ENCODE assay signal across 26 mouse cellular contexts in the genomic region with DNA sequence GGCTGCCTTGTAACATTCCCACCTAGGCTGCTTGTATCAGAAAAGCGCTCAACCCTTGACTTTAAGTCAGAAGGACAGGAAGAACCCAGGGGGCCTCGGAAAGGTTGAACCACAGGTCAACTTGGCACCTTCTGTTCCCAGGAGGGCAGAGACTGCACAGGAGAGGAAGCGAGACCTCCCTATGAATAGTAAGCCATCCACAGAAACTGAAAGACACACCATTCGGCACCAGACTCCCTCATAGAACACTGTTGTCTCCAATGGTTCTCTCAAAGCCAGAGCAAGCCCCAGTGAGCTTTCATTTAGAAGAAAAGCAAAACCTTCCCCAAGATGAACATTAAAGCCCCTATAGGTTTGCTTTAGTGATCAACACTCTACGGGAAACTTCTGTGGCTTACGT. TPM values are rescaled to one million over a fixed set of nuclear protein-coding genes. Genes with fewer than 3 reads are reported as not detected.
A peak's percentile ranks its signal among the peaks of the same experiment; 100 is the strongest.
DNase-seq lines count a peak whose midpoint lies in the region; ATAC-seq and TF ChIP-seq lines count a peak whose summit lies in the region.
"Had no signal": no experiment of that assay in that cellular context is flagged by ENCODE, and none has a peak within 500 bp of the region (broad histone marks: within the 10 kb centered on the region; RNA-seq: fewer than 3 reads in every experiment).

No protein-coding gene starts in this region.

- peaks cover 11% of the 10 kb centered on the region for H3K27me3 ChIP-seq in CH12.LX (replicated peaks)
- H3K27me3 ChIP-seq in neural tube, embryonic 13.5 days = no peaks in the 10 kb centered on the region
- H3K27me3 ChIP-seq: Patski had no signal

- H3K36me3 ChIP-seq in CH12.LX (replicated peaks in 1 of 2; ENCODE audit: control insufficient read depth in 1 of 2, insufficient read depth in 1 of 2, low read length in 1 of 2) = no peaks in the 10 kb centered on the region
- 0 out of 2 replicates have a peak, but pooled peaks cover 3% of the 10 kb centered on the region for H3K36me3 ChIP-seq in neural tube, embryonic 13.5 days
- H3K36me3 ChIP-seq: heart, embryonic 10.5 days had no signal

- peak; percentile 81 for TF ChIP-seq EP300 in CH12.LX (IDR thresholded peaks at IDR 0.05; ENCODE audit: low read length)

- H3K9me3 ChIP-seq in CH12.LX (replicated peaks; ENCODE audit: low read length) = peaks cover 6% of the 10 kb centered on the region
- H3K9me3 ChIP-seq in neural tube, embryonic 13.5 days = no peaks in the 10 kb centered on the region
- H3K9me3 ChIP-seq: heart, embryonic 10.5 days had no signal

- in situ Hi-C loops in CH12.LX (cut with MboI; ENCODE audit: low pct_ligation_motif_present, low pct_unique_long_range_greater_than_20kb, low sequenced_read_pairs) = no loop called here

- H3K4me2 ChIP-seq in CH12.LX (ENCODE audit: insufficient read depth, low read depth, poor library complexity, severe bottlenecking) = peak overlapping the region; percentile 82
- peak overlapping the region; percentile 88 for H3K4me2 ChIP-seq in neural tube, embryonic 13.5 days
- H3K4me2 ChIP-seq: liver, embryonic 11.5 days; midbrain, embryonic 11.5 days had no signal

- peak; percentile 38 to 42 for DNase-seq in cerebellum, postnatal 10 days
- DNase-seq in cerebellum, postnatal 36 days = no peak
- no peak for DNase-seq in layer of hippocampus, adult 2 months (ENCODE audit: low spot score in 2 of 2)
- DNase-seq in layer of hippocampus, adult 9-11 months = no peak
- DNase-seq in CH12.LX (ENCODE audit: extremely low read depth) = peak; percentile 74
- no peak for DNase-seq in adrenal gland, postnatal 4 days (ENCODE audit: low spot score in 2 of 2)
- no peak for DNase-seq in right cerebral cortex, adult 18-20 months
- DNase-seq: adrenal gland, postnatal 36 days; cerebellum, adult 11 months; cerebellum, adult 9-11 months; heart, postnatal 4 days; kidney, postnatal 36 days; left cerebral cortex, postnatal 4 days; liver, postnatal 0 days; lung, postnatal 10 days had no signal

- no peak overlapping the region for H3K27ac ChIP-seq in layer of hippocampus, adult 2 months
- H3K27ac ChIP-seq in CH12.LX (ENCODE audit: insufficient read depth, low read depth) = peak overlapping the region; percentile 60
- no peak overlapping the region for H3K27ac ChIP-seq in neural tube, embryonic 13.5 days (replicated peaks)
- H3K27ac ChIP-seq: forebrain, embryonic 13.5 days; heart, embryonic 10.5 days; kidney, embryonic 15.5 days; stomach, postnatal 0 days had no signal

- H3K79me2 ChIP-seq in CH12.LX (replicated peaks; ENCODE audit: control insufficient read depth, extremely low read depth, insufficient read depth, poor library complexity, severe bottlenecking) = no peaks in the 10 kb centered on the region

- no peak overlapping the region for H3K9ac ChIP-seq in CH12.LX (ENCODE audit: insufficient read depth, low read depth)
- H3K9ac ChIP-seq in neural tube, embryonic 13.5 days = no peak overlapping the region
- H3K9ac ChIP-seq: forebrain, embryonic 13.5 days; kidney, embryonic 15.5 days; liver, postnatal 0 days had no signal

- dilution Hi-C loops in CH12.LX (cut with MboI; ENCODE audit: extremely low pct_ligation_motif_present, extremely low pct_unique_long_range_greater_than_20kb, low sequenced_read_pairs) = no loop called here

- 68% methylated on average over 6 of the region's 6 CpGs for WGBS in neural tube, embryonic 13.5 days

- H3K4me1 ChIP-seq in CH12.LX (ENCODE audit: control insufficient read depth in 1 of 2, insufficient read depth in 2 of 2) = peaks cover 9 to 46% of the 10 kb centered on the region in 2 experiments; a peak in 3 of 4 replicates
- H3K4me1 ChIP-seq in neural tube, embryonic 13.5 days (replicated peaks) = peaks cover 39% of the 10 kb centered on the region

- ATAC-seq in neural tube, embryonic 13.5 days (ENCODE audit: low read depth) = no peak
- ATAC-seq: forebrain, embryonic 13.5 days; intestine, embryonic 16.5 days; liver, postnatal 0 days; Patski had no signal

- TF ChIP-seq RAD21 in CH12.LX (IDR thresholded peaks at IDR 0.05; ENCODE audit: low read depth, low read length) = no peak

- TF ChIP-seq POLR2A in CH12.LX (IDR thresholded peaks at IDR 0.05; ENCODE audit: low read depth, low read length) = no peak

- no peak overlapping the region for H3K4me3 ChIP-seq in layer of hippocampus, adult 2 months
- peak overlapping the region in 2 of 3 experiments; percentile 15 for H3K4me3 ChIP-seq in CH12.LX (replicated peaks in 1 of 3; ENCODE audit: low read depth in 2 of 3, low read length in 2 of 3, poor library complexity in 1 of 3)
- H3K4me3 ChIP-seq in neural tube, embryonic 13.5 days = no peak overlapping the region
- H3K4me3 ChIP-seq: forebrain, embryonic 13.5 days; heart, embryonic 10.5 days had no signal

- peak; percentile 36; the same call in 1 of the 2 replicates for TF ChIP-seq CTCF in layer of hippocampus, adult 2 months (conservative IDR thresholded peaks at IDR 0.05)
- no peak for TF ChIP-seq CTCF in CH12.LX (conservative IDR thresholded peaks at IDR 0.05 in 1 of 2, IDR thresholded peaks at IDR 0.05 in 1 of 2; ENCODE audit: low read depth in 2 of 2, low read length in 2 of 2)

TF ChIP-seq in CH12.LX, 34 proteins besides CTCF, POLR2A, EP300 and RAD21:
- TF ChIP-seq NRF1 (IDR thresholded peaks at IDR 0.05; ENCODE audit: low read depth, low read length) = no peak
- no peak for TF ChIP-seq POLR2AphosphoS2 (IDR thresholded peaks at IDR 0.05; ENCODE audit: low read depth, low read length)
- TF ChIP-seq NELFE (IDR thresholded peaks at IDR 0.05; ENCODE audit: low read depth, low read length) = no peak
- TF ChIP-seq JUND (conservative IDR thresholded peaks at IDR 0.05; ENCODE audit: low read depth, low read length) = no peak
- no peak for TF ChIP-seq MXI1 (IDR thresholded peaks at IDR 0.05; ENCODE audit: low read depth, low read length)
- TF ChIP-seq MAZ (IDR thresholded peaks at IDR 0.05; ENCODE audit: low read depth, low read length) = no peak
- peak; percentile 86 for TF ChIP-seq BHLHE40 (IDR thresholded peaks at IDR 0.05; ENCODE audit: low read depth, low read length)
- TF ChIP-seq HCFC1 (IDR thresholded peaks at IDR 0.05; ENCODE audit: low read depth, low read length) = peak; percentile 34; the same call in 1 of the 2 replicates
- peak; percentile 83 for TF ChIP-seq MEF2A (IDR thresholded peaks at IDR 0.05; ENCODE audit: borderline replicate concordance, low read depth, low read length)
- no peak for TF ChIP-seq SIN3A (IDR thresholded peaks at IDR 0.05; ENCODE audit: low read length)
- no peak for TF ChIP-seq CHD2 (IDR thresholded peaks at IDR 0.05; ENCODE audit: low read length)
- no peak for TF ChIP-seq RCOR1 (conservative IDR thresholded peaks at IDR 0.05; ENCODE audit: low read depth, low read length)
- no peak for TF ChIP-seq SMC3 (IDR thresholded peaks at IDR 0.05; ENCODE audit: low read depth, low read length)
- no peak for TF ChIP-seq UBTF (IDR thresholded peaks at IDR 0.05; ENCODE audit: low read depth, low read length)
- TF ChIP-seq ZKSCAN1 (IDR thresholded peaks at IDR 0.05; ENCODE audit: borderline replicate concordance, low read depth, low read length) = no peak
- TF ChIP-seq JUN (IDR thresholded peaks at IDR 0.05; ENCODE audit: insufficient read depth, low read depth, low read length) = no peak
- peak; percentile 71 for TF ChIP-seq ETS1 (conservative IDR thresholded peaks at IDR 0.05; ENCODE audit: low read depth, low read length)
- TF ChIP-seq USF2 (conservative IDR thresholded peaks at IDR 0.05; ENCODE audit: low read depth, low read length) = no peak
- TF ChIP-seq KAT2A (IDR thresholded peaks at IDR 0.05; ENCODE audit: insufficient replicate concordance, low read length) = no peak
- no peak for TF ChIP-seq E2F4 (IDR thresholded peaks at IDR 0.05; ENCODE audit: insufficient replicate concordance, low read depth, low read length)
- peak; percentile 56; the same call in 1 of the 2 replicates for TF ChIP-seq MAFK (IDR thresholded peaks at IDR 0.05; ENCODE audit: insufficient replicate concordance, low read length)
- TF ChIP-seq MYC (IDR thresholded peaks at IDR 0.05; ENCODE audit: low read depth, low read length) = no peak
- TF ChIP-seq USF1 (IDR thresholded peaks at IDR 0.05; ENCODE audit: low read depth, low read length) = no peak
- TF ChIP-seq PAX5 (IDR thresholded peaks at IDR 0.05; ENCODE audit: low read length) = no peak
- TF ChIP-seq ZC3H11A (IDR thresholded peaks at IDR 0.05; ENCODE audit: low read depth, low read length) = no peak
- 0 out of 2 replicates have a peak, but pooled peaks have one; percentile 8 for TF ChIP-seq MAX (IDR thresholded peaks at IDR 0.05; ENCODE audit: low read length)
- no peak; the same call in 1 of the 2 replicates for TF ChIP-seq ELF1 (IDR thresholded peaks at IDR 0.05; ENCODE audit: low read depth, low read length)
- no peak for TF ChIP-seq ZMIZ1 (IDR thresholded peaks at IDR 0.05; ENCODE audit: low read depth, low read length)
- 0 out of 2 replicates have a peak, but pooled peaks have one; percentile 32 for TF ChIP-seq TCF12 (IDR thresholded peaks at IDR 0.05; ENCODE audit: low read depth, low read length)
- no peak for TF ChIP-seq TBP (conservative IDR thresholded peaks at IDR 0.05; ENCODE audit: low read depth, low read length)
- TF ChIP-seq IRF4 (IDR thresholded peaks at IDR 0.05; ENCODE audit: low read depth, low read length) = peak; percentile 86
- TF ChIP-seq ZNF384 (IDR thresholded peaks at IDR 0.05; ENCODE audit: low read depth, low read length) = no peak
- no peak for TF ChIP-seq GABPA (IDR thresholded peaks at IDR 0.05; ENCODE audit: insufficient replicate concordance, low read depth, low read length)
- no peak for TF ChIP-seq CHD1 (IDR thresholded peaks at IDR 0.05; ENCODE audit: low read depth, low read length)

RNA-seq across cellular contexts. Expression of a gene that starts 2.0 kb away (rescaled TPM):
- 10 to 100 TPM; 73.2 to 78.4 TPM for total RNA-seq in layer of hippocampus, adult 2 months (2021)
- total RNA-seq in CH12.LX (2012; rRNA removed) (1.1 TPM in 2 replicates), CH12.LX (2014; rRNA removed) (1.0 and 1.8 TPM in 2 replicates)
- 0.80 and 1.2 TPM in 2 replicates for polyA plus RNA-seq in CH12.LX (2012; ENCODE audit: insufficient read length, low read depth)
- polyA plus RNA-seq in neural tube, embryonic 13.5 days (2015; fragmentation: Nextera tagmentation; extraction: Ambion mirVana) = 38.5 and 44.2 TPM in 2 replicates
- total RNA-seq in adrenal gland, postnatal 4 days (2021) = 1 to 10 TPM; 8.0 to 8.7 TPM
- total RNA-seq: monocyte, adult 5-6 weeks had no signal
- polyA plus RNA-seq: G1E; liver, postnatal 0 days had no signal

Comparison
In these comparisons a context has a peak if more than half of its experiments do, and no peak if none do; other contexts are left out.
1. DNase-seq: peak in cerebellum, postnatal 10 days (2 of 2) and CH12.LX (single experiment); none in cerebellum, postnatal 36 days (0 of 2), layer of hippocampus, adult 2 months (0 of 2), layer of hippocampus, adult 9-11 months (single experiment), adrenal gland, postnatal 4 days (0 of 2) and right cerebral cortex, adult 18-20 months (single experiment).
2. H3K4me3 ChIP-seq: peak in CH12.LX (2 of 3); none in layer of hippocampus, adult 2 months (single experiment) and neural tube, embryonic 13.5 days (single experiment).
3. RNA of a gene that starts 2.0 kb away (total RNA-seq): 73.2 to 78.4 TPM in layer of hippocampus, adult 2 months; 8.0 to 8.7 TPM in adrenal gland, postnatal 4 days and 1.0 to 1.8 TPM in CH12.LX; every median in the first group is over 4 times any median in the second.